ENCODE assay signal across 21 mouse cellular contexts in genomic region chr17:83816996-83817395, GRCm38 (mm10). TPM values are rescaled to one million over a fixed set of nuclear protein-coding genes. Genes with fewer than 3 reads are reported as not detected.
"Had no signal": no experiment of that assay in that cellular context is flagged by ENCODE, and none has a peak within 500 bp of the region (broad histone marks: within the 10 kb centered on the region; RNA-seq: fewer than 3 reads in every experiment).

No protein-coding gene starts in this region.

- H3K9ac ChIP-seq: limb, embryonic 12.5 days; limb, embryonic 15.5 days; liver, embryonic 14.5 days; liver, postnatal 0 days; lung, embryonic 14.5 days; midbrain, embryonic 12.5 days; midbrain, embryonic 15.5 days; neural tube, embryonic 12.5 days; neural tube, embryonic 15.5 days had no signal

- H3K36me3 ChIP-seq: midbrain, embryonic 12.5 days; midbrain, embryonic 15.5 days had no signal

- H3K27me3 ChIP-seq: limb, embryonic 12.5 days; limb, embryonic 15.5 days; midbrain, embryonic 15.5 days; neural tube, embryonic 12.5 days; neural tube, embryonic 15.5 days had no signal

- DNase-seq: kidney, adult 2 months; kidney, postnatal 10 days; layer of hippocampus, postnatal 36 days; left cerebral cortex, postnatal 4 days; liver, postnatal 0 days; lung, embryonic 14.5 days; right cerebral cortex, adult 18-20 months; thymus, adult 18-20 months; thymus, postnatal 14 days; thymus, postnatal 4 days had no signal

- H3K4me2 ChIP-seq: limb, embryonic 12.5 days; limb, embryonic 15.5 days; liver, embryonic 11.5 days; lung, embryonic 14.5 days; midbrain, embryonic 12.5 days; midbrain, embryonic 15.5 days; neural tube, embryonic 12.5 days; neural tube, embryonic 15.5 days had no signal

- H3K4me1 ChIP-seq: midbrain, embryonic 12.5 days had no signal

- H3K27ac ChIP-seq: left cerebral cortex, adult 2 months; limb, embryonic 12.5 days; limb, embryonic 15.5 days; liver, embryonic 14.5 days; midbrain, embryonic 12.5 days; midbrain, embryonic 15.5 days; neural tube, embryonic 12.5 days; neural tube, embryonic 15.5 days had no signal

- H3K9me3 ChIP-seq: limb, embryonic 12.5 days; limb, embryonic 15.5 days; midbrain, embryonic 12.5 days; midbrain, embryonic 15.5 days; neural tube, embryonic 12.5 days; neural tube, embryonic 15.5 days had no signal

- ATAC-seq: intestine, embryonic 16.5 days; liver, postnatal 0 days; midbrain, embryonic 15.5 days had no signal

- H3K4me3 ChIP-seq: left cerebral cortex, adult 2 months; limb, embryonic 12.5 days; limb, embryonic 15.5 days; midbrain, embryonic 12.5 days; midbrain, embryonic 15.5 days; neural tube, embryonic 12.5 days; neural tube, embryonic 15.5 days had no signal

RNA-seq across cellular contexts. Expression of gene Haao, which starts 30.8 kb away (rescaled TPM):
- total RNA-seq: layer of hippocampus, postnatal 10 days; layer of hippocampus, postnatal 36 days; left cerebral cortex, adult 2 months had no signal
- polyA plus RNA-seq: midbrain, embryonic 15.5 days; neural tube, embryonic 12.5 days had no signal
